Mouse (Mus musculus) C2C12 (cell line): ENCODE measurements around the gene Sub1. TPM values are rescaled to one million over a fixed set of nuclear protein-coding genes. Genes with fewer than 3 reads are reported as not detected.

Experiments used
- H3K27me3 ChIP-seq: one replicate; pipeline ENCODE4 v1.6.1; 2011; ENCODE audit not compliant: control insufficient read depth, insufficient read depth, insufficient read length
- H3K36me3 ChIP-seq: one replicate; pipeline ENCODE4 v1.6.1; 2011; ENCODE audit not compliant: control insufficient read depth, insufficient read depth
- H3K4me3 ChIP-seq: one replicate; pipeline ENCODE4 v1.5.1; 2011; ENCODE audit warnings: mild to moderate bottlenecking, control low read depth; ENCODE audit not compliant: poor library complexity, insufficient read depth, severe bottlenecking
- H3K79me2 ChIP-seq: one replicate; pipeline ENCODE4 v1.6.1; 2011; ENCODE audit not compliant: control insufficient read depth, insufficient read depth
- H3K79me3 ChIP-seq: one replicate; pipeline ENCODE4 v1.6.1; 2011; ENCODE audit warnings: low read depth, control low read depth
- H3ac ChIP-seq: one replicate; pipeline ENCODE3; 2011; ENCODE audit warnings: low read depth; ENCODE audit not compliant: control insufficient read depth, insufficient read length
- CEBPB ChIP-seq: IDR thresholded peaks from one replicate; pipeline ENCODE4 v1.6.1; 2011; ENCODE audit warnings: low read depth, mild to moderate bottlenecking, control low read depth, moderate library complexity
- CTCF ChIP-seq: IDR thresholded peaks from one replicate; pipeline ENCODE4 v1.5.1; 2011; ENCODE audit not compliant: control insufficient read depth, insufficient read depth, insufficient read length
- FOSL1 ChIP-seq: IDR thresholded peaks from one replicate; pipeline ENCODE4 v1.8.0; 2011; ENCODE audit warnings: mild to moderate bottlenecking, low read length; ENCODE audit not compliant: poor library complexity, insufficient read depth, severe bottlenecking
- MAX ChIP-seq: IDR thresholded peaks from one replicate; pipeline ENCODE4 v1.6.1; 2011; ENCODE audit warnings: mild to moderate bottlenecking, control low read depth
- MYOD1 ChIP-seq: IDR thresholded peaks from one replicate; pipeline ENCODE4 v1.6.1; 2011; ENCODE audit warnings: low read depth; ENCODE audit not compliant: control insufficient read depth, insufficient read length
- MYOG ChIP-seq: IDR thresholded peaks from one replicate; pipeline ENCODE4 v1.6.1; 2011; ENCODE audit not compliant: control insufficient read depth, insufficient read length; ENCODE audit errors: extremely low read depth
- USF1 ChIP-seq: IDR thresholded peaks from one replicate; pipeline ENCODE4 v1.6.1; 2011; ENCODE audit warnings: low read depth, mild to moderate bottlenecking, control low read depth, moderate library complexity
- polyA plus RNA-seq: library from polyadenylated mRNA; unstranded; fragments of >200 nt; fragmentation: generic; extraction: Trizol; gene quantifications from one replicate; pipeline ENCODE4 v1.2.1, GENCODE M21; 2012; ENCODE audit warnings: missing spikeins

Sub1 gene
- polyA plus RNA-seq, 1 experiment, result 106 TPM

GRCm38 (mm10) chr15:12008894-12009293, 12.1 kb upstream of the Sub1 start:
- H3K36me3 ChIP-seq, result no peaks in the 10 kb centered on the region
- H3K79me2 ChIP-seq, result no peaks in the 10 kb centered on the region
- no peak overlapping the region for H3ac ChIP-seq
- H3K4me3 ChIP-seq, result no peak overlapping the region
- peaks cover 16% of the 10 kb centered on the region for H3K27me3 ChIP-seq
- H3K79me3 ChIP-seq, result no peaks in the 10 kb centered on the region
- TF ChIP-seq CTCF (no peak), MAX (no peak), MYOG (no peak), CEBPB (no peak), FOSL1 (no peak), USF1 (no peak), MYOD1 (no peak)

GRCm38 (mm10) chr15:12007971-12008800, 11.4 kb upstream of the Sub1 start:
- H3K4me3 ChIP-seq, result no peak overlapping the region
- TF ChIP-seq FOSL1, result no peak
- TF ChIP-seq MYOD1, result no peak
- no peak for TF ChIP-seq MYOG
- no peak for TF ChIP-seq MAX
- no peak for TF ChIP-seq CEBPB
- no peak for TF ChIP-seq CTCF
- TF ChIP-seq USF1, result no peak
- H3K27me3 ChIP-seq, result peaks cover 16% of the 10 kb centered on the region
- H3ac ChIP-seq, result no peak overlapping the region
- H3K79me3 ChIP-seq, result no peaks in the 10 kb centered on the region
- no peaks in the 10 kb centered on the region for H3K36me3 ChIP-seq
- no peaks in the 10 kb centered on the region for H3K79me2 ChIP-seq

GRCm38 (mm10) chr15:12007421-12007820, 10.6 kb upstream of the Sub1 start:
- no peak for TF ChIP-seq USF1
- TF ChIP-seq MAX, result no peak
- no peak for TF ChIP-seq MYOG
- TF ChIP-seq MYOD1, result no peak
- no peak for TF ChIP-seq FOSL1
- TF ChIP-seq CEBPB, result no peak
- Histone ChIP-seq H3K27me3 (peaks cover 14% of the 10 kb centered on the region), H3K36me3 (no peaks in the 10 kb centered on the region), H3K79me2 (no peaks in the 10 kb centered on the region), H3K4me3 (no peak overlapping the region), H3K79me3 (no peaks in the 10 kb centered on the region), H3ac (no peak overlapping the region)

GRCm38 (mm10) chr15:12006169-12006568, 9.4 kb upstream of the Sub1 start:
- Histone ChIP-seq H3K27me3 (peaks cover 3% of the 10 kb centered on the region), H3K79me3 (no peaks in the 10 kb centered on the region), H3K79me2 (no peaks in the 10 kb centered on the region), H3ac (no peak overlapping the region), H3K4me3 (no peak overlapping the region), H3K36me3 (no peaks in the 10 kb centered on the region)
- TF ChIP-seq MAX, result no peak
- no peak for TF ChIP-seq FOSL1
- no peak for TF ChIP-seq MYOD1
- TF ChIP-seq MYOG, result no peak
- TF ChIP-seq USF1, result no peak
- TF ChIP-seq CEBPB, result no peak
- TF ChIP-seq CTCF, result no peak

GRCm38 (mm10) chr15:11995815-11996201, 975 bp downstream of the Sub1 start:
- Histone ChIP-seq H3ac (peak overlapping the region; percentile 88), H3K27me3 (no peaks in the 10 kb centered on the region), H3K4me3 (peak overlapping the region; percentile 99), H3K36me3 (peaks cover 35% of the 10 kb centered on the region), H3K79me3 (peaks cover 19% of the 10 kb centered on the region), H3K79me2 (peaks cover 34% of the 10 kb centered on the region)
- TF ChIP-seq USF1 (peak; percentile 95), FOSL1 (no peak), MAX (peak; percentile 80), CEBPB (no peak)

- TF ChIP-seq CTCF, result no peak
- TF ChIP-seq USF1, result no peak
- no peak for TF ChIP-seq MYOD1
- no peak for TF ChIP-seq FOSL1
- no peak for TF ChIP-seq MYOG
- no peak for TF ChIP-seq MAX
- TF ChIP-seq CEBPB, result no peak
- Histone ChIP-seq H3ac (peak overlapping the region; percentile 88), H3K79me3 (peaks cover 19% of the 10 kb centered on the region), H3K79me2 (peaks cover 34% of the 10 kb centered on the region), H3K4me3 (peak overlapping the region; percentile 99), H3K27me3 (no peaks in the 10 kb centered on the region), H3K36me3 (peaks cover 41% of the 10 kb centered on the region)
Measured at GRCm38 (mm10) chr15:11994921-11995814, 1.6 kb downstream of the Sub1 start.
